ENCODE assay signal across 10 mouse cellular contexts in the genomic region with DNA sequence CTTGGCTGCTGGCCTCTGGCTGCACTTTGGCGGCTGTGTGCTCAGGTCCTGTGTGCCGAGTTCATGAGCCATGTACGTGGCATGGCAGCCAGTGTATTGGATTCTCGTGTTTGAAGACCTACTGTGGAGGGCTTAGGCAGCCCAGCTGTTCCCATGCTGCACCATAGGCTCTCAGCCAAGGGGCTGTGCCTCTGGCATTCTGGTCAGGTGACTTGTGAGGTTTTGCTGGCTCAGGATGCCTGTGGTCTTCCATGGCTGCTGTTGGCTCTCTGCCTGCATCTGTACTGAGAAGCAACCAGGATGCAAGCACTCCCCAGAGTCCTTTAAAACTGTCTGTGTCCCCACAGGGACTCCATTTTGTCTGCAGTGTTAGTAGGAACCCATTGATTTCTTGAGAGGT. TPM values are rescaled to one million over a fixed set of nuclear protein-coding genes. Genes with fewer than 3 reads are reported as not detected.
DNase-seq lines count a peak whose midpoint lies in the region; ATAC-seq and TF ChIP-seq lines count a peak whose summit lies in the region.
"Had no signal": no experiment of that assay in that cellular context is flagged by ENCODE, and none has a peak within 500 bp of the region (broad histone marks: within the 10 kb centered on the region; RNA-seq: fewer than 3 reads in every experiment).

No protein-coding gene starts in this region.

- ATAC-seq in kidney, embryonic 14.5 days (ENCODE audit: low FRiP score, low TSS enrichment), result 0 out of 2 replicates have a peak, but pooled peaks have one; percentile 17

- intact Hi-C loops in heart, adult 2 months (cut with DNase I), result no loop called here
- intact Hi-C loops in heart, postnatal 25 days (cut with DNase I), result no loop called here

- no peak for TF ChIP-seq POLR2A in heart, adult 2 months (IDR thresholded peaks at IDR 0.05; ENCODE audit: insufficient read depth, low read depth, low read length)
- TF ChIP-seq POLR2A in brain, embryonic 14.5 days (IDR thresholded peaks at IDR 0.05; ENCODE audit: borderline replicate concordance, extremely low read depth, insufficient read depth, insufficient read length, poor library complexity, severe bottlenecking), result no peak

- 72% methylated on average over 4 of the region's 4 CpGs for WGBS in heart, adult 2 months
- 74% methylated on average over 4 of the region's 4 CpGs for WGBS in kidney, embryonic 14.5 days

- H3K4me3 ChIP-seq in heart, adult 2 months, result no peak overlapping the region
- no peak overlapping the region for H3K4me3 ChIP-seq in kidney, embryonic 14.5 days (ENCODE audit: low read length)

- TF ChIP-seq EP300 in heart, adult 2 months (IDR thresholded peaks at IDR 0.05; ENCODE audit: insufficient read depth, low read depth, low read length), result no peak

- no peak for TF ChIP-seq CTCF in heart, adult 2 months (IDR thresholded peaks at IDR 0.05)
- no peak for TF ChIP-seq CTCF in brain, embryonic 14.5 days (IDR thresholded peaks at IDR 0.05; ENCODE audit: borderline replicate concordance, extremely low read depth, insufficient read depth, insufficient read length)

- no peak overlapping the region for H3K4me2 ChIP-seq in kidney, embryonic 14.5 days (replicated peaks; ENCODE audit: low read depth, low read length)

- H3K27me3 ChIP-seq in heart, adult 2 months (ENCODE audit: control insufficient read depth, insufficient read depth, low read length), result no peaks in the 10 kb centered on the region
- no peaks in the 10 kb centered on the region for H3K27me3 ChIP-seq in kidney, embryonic 14.5 days (ENCODE audit: control insufficient read depth, insufficient read depth, low read length)

- peaks cover 4% of the 10 kb centered on the region for H3K4me1 ChIP-seq in heart, adult 2 months (ENCODE audit: control insufficient read depth, insufficient read depth, low read length)
- peaks cover 27% of the 10 kb centered on the region; the same call in 1 of the 2 replicates for H3K4me1 ChIP-seq in kidney, embryonic 14.5 days (ENCODE audit: control insufficient read depth, insufficient read depth, low read length)

- no peaks in the 10 kb centered on the region for H3K9me3 ChIP-seq in kidney, embryonic 14.5 days (ENCODE audit: control insufficient read depth, low read length)
- H3K9me3 ChIP-seq: G1E had no signal

- peak; percentile 26 to 29 for DNase-seq in heart, adult 2 months
- no peak for DNase-seq in heart, postnatal 25 days (ENCODE audit: low spot score)
- peak; percentile 96 for DNase-seq in 3T3-L1 (ENCODE audit: low read depth, low spot score)
- peak; percentile 75 for DNase-seq in brain, embryonic 14.5 days (ENCODE audit: low read depth)
- DNase-seq in layer of hippocampus, adult 18-20 months (ENCODE audit: low spot score in 2 of 2), result no peak
- no peak for DNase-seq in testis, postnatal 14 days (ENCODE audit: low spot score)
- DNase-seq in adrenal gland, adult (ENCODE audit: inconsistent age in 2 of 2, low spot score in 1 of 2), result no peak
- DNase-seq: right cerebral cortex, postnatal 25 days had no signal

- H3K36me3 ChIP-seq in heart, adult 2 months (ENCODE audit: control insufficient read depth, insufficient read depth, low read length), result no peaks in the 10 kb centered on the region
- H3K36me3 ChIP-seq in kidney, embryonic 14.5 days (ENCODE audit: control insufficient read depth, insufficient read depth, low read length), result no peaks in the 10 kb centered on the region

- no peak overlapping the region for H3K27ac ChIP-seq in heart, adult 2 months
- 0 out of 2 replicates have a peak overlapping the region, but pooled peaks have one; percentile 1 for H3K27ac ChIP-seq in kidney, embryonic 14.5 days (ENCODE audit: low read depth, low read length)

- no peak overlapping the region for H3K9ac ChIP-seq in heart, adult 2 months (ENCODE audit: low read depth, low read length)
- no peak overlapping the region for H3K9ac ChIP-seq in kidney, embryonic 14.5 days (ENCODE audit: low read depth, low read length)

- H3K79me2 ChIP-seq in heart, adult 2 months (replicated peaks; ENCODE audit: control insufficient read depth, insufficient read depth, low read length), result no peaks in the 10 kb centered on the region

RNA-seq across cellular contexts. Expression of gene Zfp750, which starts 33.0 kb away (rescaled TPM):
- under 1 TPM; 0.09 to 0.21 TPM for total RNA-seq in heart, adult 2 months (2021)
- 0.09 and 0.14 TPM in 2 replicates for polyA plus RNA-seq in heart, adult 2 months (2012; rRNA removed)
- total RNA-seq in heart, postnatal 25 days (2021), result under 1 TPM in 1 of 2 experiments, not detected in 1; 0.08 TPM
- polyA plus RNA-seq in brain, embryonic 14.5 days (2012; rRNA removed), result 0.45 and 0.62 TPM in 2 replicates
- 0.40 and 0.47 TPM in 2 replicates for polyA plus RNA-seq in kidney, embryonic 14.5 days (2014; fragmentation: Nextera tagmentation; extraction: Ambion mirVana)
- total RNA-seq in layer of hippocampus, adult 18-20 months (2021), result under 1 TPM; 0.13 to 0.25 TPM

Comparison
In these comparisons a context has a peak if more than half of its experiments do, and no peak if none do; other contexts are left out.
1. DNase-seq: peak in heart, adult 2 months (2 of 2), 3T3-L1 (single experiment) and brain, embryonic 14.5 days (single experiment); none in heart, postnatal 25 days (single experiment), layer of hippocampus, adult 18-20 months (0 of 2), testis, postnatal 14 days (single experiment) and adrenal gland, adult (0 of 2).